Mouse (Mus musculus) liver, embryonic 13.5 days (tissue): Measurements from ENCODE around the gene LTO1. TPM values are rescaled to one million over a fixed set of nuclear protein-coding genes. Genes with fewer than 3 reads are reported as not detected.

ENCODE experiments used
- ATAC-seq: fragments of 200-750 bp; cut with Nextera tagmentation; 2 replicates; pipeline ENCODE4 v1.8.0; 2017; ENCODE audit warnings: low read depth, mild to moderate bottlenecking, moderate number of reproducible peaks, moderate library complexity
- DNase-seq: peaks from one replicate; pipeline ENCODE4 v3.0.0; 2022
- H3K27ac ChIP-seq: fragments of 300-500 bp; sonication (generic); 2 replicates; pipeline ENCODE4 v1.5.1; 2015; ENCODE audit warnings: moderate library complexity, mild to moderate bottlenecking, inconsistent platforms
- H3K27me3 ChIP-seq: fragments of 300-500 bp; sonication (generic); 2 replicates; pipeline ENCODE4 v1.6.1; 2015; ENCODE audit warnings: mild to moderate bottlenecking, inconsistent platforms
- H3K36me3 ChIP-seq: fragments of 300-500 bp; sonication (generic); 2 replicates; pipeline ENCODE4 v1.6.1; 2015; ENCODE audit warnings: mild to moderate bottlenecking, inconsistent platforms
- H3K4me1 ChIP-seq: fragments of 300-500 bp; sonication (generic); replicated peaks from 2 replicates; pipeline ENCODE4 v1.6.1; 2015; ENCODE audit warnings: inconsistent platforms
- H3K4me2 ChIP-seq: fragments of 300-500 bp; sonication (generic); 2 replicates; pipeline ENCODE4 v1.6.1; 2015; ENCODE audit warnings: inconsistent platforms, mild to moderate bottlenecking, moderate library complexity
- H3K4me3 ChIP-seq: fragments of 300-500 bp; sonication (generic); replicated peaks from 2 replicates; pipeline ENCODE4 v1.5.1; 2015; ENCODE audit warnings: mild to moderate bottlenecking, inconsistent platforms
- H3K9ac ChIP-seq: fragments of 300-500 bp; sonication (generic); 2 replicates; pipeline ENCODE4 v1.6.1; 2015; ENCODE audit warnings: mild to moderate bottlenecking, inconsistent platforms
- H3K9me3 ChIP-seq: fragments of 300-500 bp; sonication (generic); replicated peaks from 2 replicates; pipeline ENCODE4 v1.6.1; 2016; ENCODE audit warnings: inconsistent platforms
- WGBS: fragments of 180-500 bp; shearing (Covaris S2); methylation state at CpG from one replicate; pipeline ENCODE4 v1.1.7; 2015; ENCODE audit not compliant: insufficient replicate concordance; 5-methylcytosine and 5-hydroxymethylcytosine counted together
- polyA plus RNA-seq: library from polyadenylated mRNA; unstranded; fragments of >200 nt; fragmentation: Nextera tagmentation; extraction: Ambion mirVana; gene quantifications from 2 replicates; pipeline ENCODE4 v1.2.1, GENCODE M21; 2015

LTO1 gene
- polyA plus RNA-seq, 1 experiment from 2014 or later: 9.6 TPM

- H3K4me1 ChIP-seq: peaks cover 26% of the 10 kb centered on the region
- H3K27me3 ChIP-seq: peaks cover 84% of the 10 kb centered on the region
- peak overlapping the region; percentile 63 for H3K4me2 ChIP-seq
- WGBS: under 1% methylated on average over 22 of the region's 22 CpGs
- H3K9ac ChIP-seq: 0 out of 2 replicates have a peak overlapping the region, but pooled peaks have one; percentile 22
- peak overlapping the region; percentile 79 for H3K27ac ChIP-seq
- ATAC-seq (peak; percentile 9; the same call in 1 of the 2 replicates), DNase-seq (no peak)
- H3K4me3 ChIP-seq: peak overlapping the region; percentile 59
- no peaks in the 10 kb centered on the region for H3K9me3 ChIP-seq
- peaks cover 17% of the 10 kb centered on the region for H3K36me3 ChIP-seq
These were observed 25.2 kb downstream of the LTO1 start for GRCm38 (mm10) chr7:144940003-144940571.

DNA sequence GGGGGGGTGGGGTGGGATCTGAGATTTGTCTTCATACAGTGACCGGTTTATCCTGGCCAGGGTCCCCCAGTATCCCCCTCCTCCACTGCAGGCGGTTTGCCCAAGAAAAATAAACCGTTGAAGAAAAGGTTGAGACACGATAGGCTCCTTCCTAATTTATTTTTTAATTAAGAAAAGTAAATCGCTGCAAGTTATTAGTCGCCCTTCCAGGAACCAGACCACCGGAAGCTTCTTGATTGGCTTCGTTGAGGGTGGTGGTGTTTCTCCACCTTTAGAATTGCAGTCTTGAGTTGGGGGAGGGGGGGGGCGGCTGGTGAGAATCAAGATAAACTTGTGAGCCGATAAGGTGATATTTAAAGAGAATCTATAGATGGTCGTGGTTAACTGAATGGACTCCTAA, 25.7 kb downstream of the LTO1 start:
- Histone ChIP-seq H3K27me3 (peaks cover 85% of the 10 kb centered on the region), H3K4me1 (peaks cover 26% of the 10 kb centered on the region), H3K4me2 (peak overlapping the region; percentile 63), H3K27ac (peak overlapping the region; percentile 79; the same call in 1 of the 2 replicates), H3K36me3 (peaks cover 15% of the 10 kb centered on the region), H3K4me3 (peak overlapping the region; percentile 59), H3K9ac (no peak overlapping the region), H3K9me3 (no peaks in the 10 kb centered on the region)
- 2% methylated on average over 11 of the region's 11 CpGs for WGBS
- no peak for ATAC-seq
- no peak for DNase-seq

GRCm38 (mm10) chr7:144941242-144941831, 26.4 kb downstream of the LTO1 start:
- Histone ChIP-seq H3K4me1 (peaks cover 26% of the 10 kb centered on the region), H3K27me3 (peaks cover 85% of the 10 kb centered on the region), H3K9ac (peak overlapping the region; percentile 59), H3K36me3 (peaks cover 9% of the 10 kb centered on the region; the same call in 1 of the 2 replicates), H3K4me2 (peak overlapping the region; percentile 63), H3K9me3 (no peaks in the 10 kb centered on the region), H3K4me3 (peak overlapping the region; percentile 50), H3K27ac (peak overlapping the region; percentile 81)
- DNase-seq: peak; percentile 39
- under 1% methylated on average over 39 of the region's 39 CpGs for WGBS
- ATAC-seq: peak; percentile 52

GRCm38 (mm10) chr7:144942071-144942743, 27.3 kb downstream of the LTO1 start:
- peak overlapping the region; percentile 50 for H3K4me3 ChIP-seq
- H3K9ac ChIP-seq: peak overlapping the region; percentile 50; the same call in 1 of the 2 replicates
- no peaks in the 10 kb centered on the region for H3K9me3 ChIP-seq
- WGBS: 2% methylated on average over 35 of the region's 35 CpGs
- DNase-seq (no peak), ATAC-seq (no peak)
- peak overlapping the region; percentile 63 for H3K4me2 ChIP-seq
- H3K27ac ChIP-seq: peak overlapping the region; percentile 45; the same call in 1 of the 2 replicates
- no peaks in the 10 kb centered on the region; the same call in 1 of the 2 replicates for H3K36me3 ChIP-seq
- peaks cover 79% of the 10 kb centered on the region for H3K27me3 ChIP-seq
- H3K4me1 ChIP-seq: peaks cover 20% of the 10 kb centered on the region

- H3K27ac ChIP-seq: no peak overlapping the region
- H3K4me2 ChIP-seq: peak overlapping the region; percentile 63
- no peaks in the 10 kb centered on the region for H3K36me3 ChIP-seq
- peaks cover 19% of the 10 kb centered on the region for H3K4me1 ChIP-seq
- ATAC-seq (peak; percentile 4; the same call in 1 of the 2 replicates), DNase-seq (no peak)
- 3% methylated on average over 20 of the region's 20 CpGs for WGBS
- H3K4me3 ChIP-seq: peak overlapping the region; percentile 50
- H3K27me3 ChIP-seq: peaks cover 73% of the 10 kb centered on the region
- peak overlapping the region; percentile 50 for H3K9ac ChIP-seq
- H3K9me3 ChIP-seq: no peaks in the 10 kb centered on the region
These were observed 27.8 kb downstream of the LTO1 start for GRCm38 (mm10) chr7:144942744-144943135.

DNA sequence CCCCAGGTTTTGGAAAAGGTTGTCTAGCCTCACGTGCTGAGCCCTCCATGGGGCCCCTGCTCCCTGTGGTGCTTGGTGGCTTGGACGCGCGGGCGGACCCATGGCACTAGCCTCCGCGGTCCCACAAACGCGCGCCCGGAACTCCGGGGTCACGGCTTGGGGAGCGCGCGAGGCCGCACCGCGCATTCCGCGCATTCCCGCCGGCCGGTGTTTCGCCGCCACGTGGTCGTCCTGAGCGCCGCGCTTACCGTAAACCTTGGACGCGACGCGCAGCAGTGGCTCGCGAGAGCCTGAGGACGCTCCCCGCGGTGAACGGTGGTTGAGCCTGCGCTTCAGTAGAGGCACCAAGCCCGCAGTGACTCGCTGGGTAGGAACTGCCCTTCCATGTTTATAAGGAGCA, 28.4 kb downstream of the LTO1 start:
- no peaks in the 10 kb centered on the region for H3K36me3 ChIP-seq
- ATAC-seq (peak; percentile 13), DNase-seq (no peak)
- H3K27ac ChIP-seq: no peak overlapping the region
- H3K9me3 ChIP-seq: no peaks in the 10 kb centered on the region
- H3K4me2 ChIP-seq: peak overlapping the region; percentile 63
- peaks cover 68% of the 10 kb centered on the region for H3K27me3 ChIP-seq
- peaks cover 19% of the 10 kb centered on the region for H3K4me1 ChIP-seq
- peak overlapping the region; percentile 50 for H3K4me3 ChIP-seq
- H3K9ac ChIP-seq: peak overlapping the region; percentile 50
- under 1% methylated on average over 45 of the region's 45 CpGs for WGBS

DNA sequence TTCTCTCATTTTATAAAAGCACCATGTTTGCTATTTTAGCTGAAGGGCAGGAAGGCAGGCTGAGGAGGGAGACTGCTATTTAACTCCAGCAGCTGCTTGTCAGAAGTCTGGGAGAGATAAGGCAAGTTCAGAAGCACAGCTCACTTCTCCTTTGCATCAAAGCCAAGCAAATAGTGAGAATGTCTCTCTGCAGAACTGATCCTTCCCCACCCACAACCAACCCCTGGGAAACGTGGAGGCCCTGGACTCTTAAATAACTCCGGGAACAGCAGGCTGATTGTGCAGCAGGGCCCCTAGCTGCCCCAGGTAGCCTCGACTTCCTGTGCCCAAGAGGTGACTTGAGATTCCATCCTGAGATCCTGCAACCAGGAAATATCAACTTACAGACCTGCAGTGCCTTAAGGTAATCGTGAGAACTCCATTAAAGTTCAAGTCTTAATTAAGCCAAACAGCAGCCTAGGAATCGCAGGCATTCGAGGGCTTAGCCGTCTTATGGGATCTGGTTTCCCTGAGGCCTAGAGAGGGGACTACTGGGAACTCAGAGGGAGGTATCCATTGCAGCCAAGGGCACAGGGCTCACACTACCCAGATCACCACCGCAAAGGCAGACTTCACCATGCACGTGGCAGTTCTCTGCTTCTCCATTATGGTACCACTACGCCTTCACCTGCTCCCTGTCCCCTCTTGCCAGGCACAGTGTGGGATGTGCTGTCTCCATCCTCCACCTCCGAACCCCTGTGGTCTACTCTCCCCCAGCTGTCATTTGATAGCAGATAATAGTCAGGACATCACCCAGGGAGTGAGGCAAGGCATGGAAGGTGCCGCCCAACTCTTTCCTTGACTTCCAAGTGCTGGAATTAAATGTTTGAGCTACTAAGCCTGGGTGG, 43.9 kb downstream of the LTO1 start:
- Histone ChIP-seq H3K4me3 (no peak overlapping the region), H3K36me3 (no peaks in the 10 kb centered on the region), H3K27me3 (no peaks in the 10 kb centered on the region), H3K27ac (no peak overlapping the region), H3K4me2 (no peak overlapping the region), H3K9ac (no peak overlapping the region), H3K9me3 (no peaks in the 10 kb centered on the region), H3K4me1 (no peaks in the 10 kb centered on the region)
- DNase-seq: no peak
- no peak for ATAC-seq
- 43% methylated on average over 12 of the region's 12 CpGs for WGBS

- ATAC-seq (no peak), DNase-seq (no peak)
- H3K36me3 ChIP-seq: no peaks in the 10 kb centered on the region
- no peaks in the 10 kb centered on the region for H3K9me3 ChIP-seq
- no peak overlapping the region for H3K9ac ChIP-seq
- no peaks in the 10 kb centered on the region for H3K27me3 ChIP-seq
- H3K4me2 ChIP-seq: no peak overlapping the region
- no peaks in the 10 kb centered on the region for H3K4me1 ChIP-seq
- no peak overlapping the region for H3K4me3 ChIP-seq
- WGBS: 78% methylated on average over 1 of the region's 1 CpGs
- H3K27ac ChIP-seq: no peak overlapping the region
These were observed 49.0 kb downstream of the LTO1 start for GRCm38 (mm10) chr7:144963911-144964310.

- Histone ChIP-seq H3K27ac (no peak overlapping the region), H3K4me2 (no peak overlapping the region), H3K9ac (no peak overlapping the region), H3K9me3 (no peaks in the 10 kb centered on the region), H3K4me1 (no peaks in the 10 kb centered on the region), H3K36me3 (no peaks in the 10 kb centered on the region), H3K4me3 (no peak overlapping the region), H3K27me3 (no peaks in the 10 kb centered on the region)
- 39% methylated on average over 4 of the region's 4 CpGs for WGBS
- DNase-seq (no peak), ATAC-seq (no peak)
These were observed 49.4 kb downstream of the LTO1 start for GRCm38 (mm10) chr7:144964316-144964715.

- no peak overlapping the region for H3K4me3 ChIP-seq
- no peak for ATAC-seq
- WGBS: 49% methylated on average over 5 of the region's 5 CpGs
These were observed 51.0 kb downstream of the LTO1 start for GRCm38 (mm10) chr7:144965893-144966292.

More at GRCm38 (mm10) chr7:144965893-144966292, 51.0 kb downstream of the LTO1 start:
- Histone ChIP-seq H3K4me1 (no peaks in the 10 kb centered on the region), H3K9ac (no peak overlapping the region), H3K4me2 (no peak overlapping the region), H3K36me3 (no peaks in the 10 kb centered on the region), H3K27ac (no peak overlapping the region), H3K27me3 (no peaks in the 10 kb centered on the region), H3K9me3 (no peaks in the 10 kb centered on the region)
- DNase-seq: no peak
